Mouse (Mus musculus) macrophage (primary cell): ENCODE measurements around the gene Bcl9l. TPM values are rescaled to one million over a fixed set of nuclear protein-coding genes. Genes with fewer than 3 reads are reported as not detected.
A peak's percentile ranks its signal among the peaks of the same experiment; 100 is the strongest.

Experiments
- H3K27ac ChIP-seq: fragments of 350-480 bp; formaldehyde crosslinking; 2 replicates; pipeline ENCODE4 v1.9.0; 2021
- H3K36me3 ChIP-seq: fragments of 350-480 bp; formaldehyde crosslinking; 2 replicates; pipeline ENCODE4 v1.9.0; 2021; ENCODE audit errors: inconsistent target
- H3K4me3 ChIP-seq: fragments of 350-480 bp; formaldehyde crosslinking; 2 replicates; pipeline ENCODE4 v1.9.0; 2021; ENCODE audit errors: inconsistent target
- H3K79me2 ChIP-seq: fragments of 350-480 bp; formaldehyde crosslinking; 2 replicates; pipeline ENCODE4 v1.9.0; 2021; ENCODE audit errors: inconsistent target
- WGBS: methylation state at CpG from one replicate; pipeline ENCODE4 v1.1.7; 2026; ENCODE audit warnings: inconsistent platforms; ENCODE audit not compliant: missing documents; 5-methylcytosine and 5-hydroxymethylcytosine counted together
- polyA plus RNA-seq: library from polyadenylated mRNA; stranded (reverse); fragments of 250-400 nt; gene quantifications from 3 replicates; pipeline ENCODE4 v1.2.4, GENCODE M21; 2018; ENCODE audit warnings: inconsistent platforms

Bcl9l gene
- polyA plus RNA-seq, 1 experiment from 2014 or later = 5.3 TPM

DNA sequence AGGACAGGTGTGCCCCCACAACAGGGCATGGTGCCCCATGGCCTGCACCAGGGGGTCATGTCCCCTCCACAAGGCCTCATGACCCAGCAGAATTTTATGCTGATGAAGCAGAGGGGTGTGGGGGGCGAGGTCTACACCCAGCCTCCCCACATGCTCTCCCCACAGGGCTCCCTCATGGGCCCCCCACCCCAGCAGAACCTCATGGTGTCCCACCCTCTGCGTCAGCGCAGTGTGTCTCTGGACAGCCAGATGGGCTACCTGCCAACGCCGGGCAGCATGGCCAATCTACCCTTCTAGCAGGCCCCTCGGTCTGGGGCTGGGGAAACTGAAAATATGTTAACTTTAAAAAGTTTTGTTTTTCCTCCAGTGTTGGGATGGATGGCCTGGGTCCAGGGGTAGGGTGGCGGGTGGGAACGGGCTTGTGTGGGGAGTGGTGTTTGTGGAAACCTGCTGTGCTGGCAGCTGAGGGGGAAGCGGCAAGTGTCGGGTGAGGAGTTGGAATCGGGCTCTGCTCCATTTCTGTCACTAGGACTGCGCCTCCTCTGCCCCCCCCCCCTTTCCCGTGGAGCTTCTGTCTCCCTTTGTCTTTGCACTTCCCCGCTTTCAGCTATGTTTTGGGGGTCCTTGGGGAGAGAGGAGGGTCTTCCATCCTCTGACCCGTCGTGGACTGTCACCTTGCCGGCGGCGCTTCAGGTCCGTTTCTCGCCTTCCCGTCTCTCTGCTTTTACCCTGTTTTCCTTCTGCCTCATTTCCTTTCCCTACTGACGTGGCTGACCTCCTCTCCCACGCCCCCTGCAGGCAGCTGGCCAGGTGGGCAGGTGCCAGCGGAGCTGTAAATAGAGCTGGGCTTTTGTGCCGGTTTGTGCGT lies 27.1 kb downstream of the Bcl9l start:
- Histone ChIP-seq H3K36me3 (peaks cover 10% of the 10 kb centered on the region; the same call in 1 of the 2 replicates), H3K4me3 (peak overlapping the region; percentile 18), H3K79me2 (no peaks in the 10 kb centered on the region), H3K27ac (no peak overlapping the region)
- 16% methylated on average over 27 of the region's 27 CpGs for WGBS

DNA sequence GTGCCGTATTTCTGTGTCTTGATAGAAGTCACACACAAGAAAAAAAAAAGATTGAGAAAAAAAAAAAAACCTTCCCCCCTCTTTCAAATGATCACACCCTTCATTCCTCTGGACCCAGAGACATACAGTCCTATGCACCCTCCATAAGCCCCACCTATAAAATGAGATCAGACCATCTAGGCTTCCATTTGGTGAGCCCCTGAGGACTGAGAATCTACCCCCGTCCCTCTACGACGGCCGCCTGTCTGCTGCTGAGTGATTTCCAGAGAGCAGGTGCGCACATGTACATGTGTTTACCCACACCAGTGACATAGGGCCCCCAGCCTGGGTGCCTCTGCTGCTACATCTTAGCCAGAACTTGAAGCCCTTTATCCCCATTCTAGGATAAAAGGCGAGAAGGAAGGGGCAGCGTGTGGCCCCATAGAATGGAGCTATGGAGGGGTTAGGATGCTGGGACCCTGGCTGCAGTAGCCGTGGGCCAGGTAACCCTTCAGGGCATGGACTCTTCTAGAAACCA lies 27.8 kb downstream of the Bcl9l start:
- 66% methylated on average over 9 of the region's 9 CpGs for WGBS
- Histone ChIP-seq H3K4me3 (no peak overlapping the region), H3K79me2 (no peaks in the 10 kb centered on the region)

GRCm38 (mm10) chr9:44510872-44511601 lies 28.4 kb downstream of the Bcl9l start:
- no peak overlapping the region for H3K4me3 ChIP-seq
- no peak overlapping the region for H3K27ac ChIP-seq
- H3K79me2 ChIP-seq = no peaks in the 10 kb centered on the region
- 83% methylated on average over 5 of the region's 5 CpGs for WGBS
- H3K36me3 ChIP-seq = peaks cover 9% of the 10 kb centered on the region; the same call in 1 of the 2 replicates

More for the DNA sequence above, 27.8 kb downstream of the Bcl9l start:
- Histone ChIP-seq H3K27ac (no peak overlapping the region), H3K36me3 (peaks cover 10% of the 10 kb centered on the region; the same call in 1 of the 2 replicates)

GRCm38 (mm10) chr9:44511935-44512716 lies 29.5 kb downstream of the Bcl9l start:
- H3K27ac ChIP-seq = peak overlapping the region; percentile 47
- no peaks in the 10 kb centered on the region for H3K36me3 ChIP-seq
- 17% methylated on average over 9 of the region's 9 CpGs for WGBS
- H3K4me3 ChIP-seq = no peak overlapping the region
- H3K79me2 ChIP-seq = no peaks in the 10 kb centered on the region

DNA sequence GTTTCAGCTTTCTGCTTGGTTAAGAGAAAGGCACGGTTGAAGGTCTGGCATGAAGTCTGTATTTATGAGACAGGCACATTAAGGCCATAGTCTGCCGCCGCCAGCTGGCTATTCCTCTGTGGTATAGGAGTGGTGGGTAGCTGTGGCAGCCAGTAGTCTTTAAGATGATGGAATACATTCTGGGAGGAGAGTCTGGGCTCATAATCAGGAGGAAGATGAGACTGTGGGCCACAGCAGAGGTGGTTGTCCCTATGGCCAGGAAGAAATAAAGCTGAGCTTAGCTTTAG lies 30.0 kb downstream of the Bcl9l start:
- H3K36me3 ChIP-seq = no peaks in the 10 kb centered on the region
- no peak overlapping the region for H3K4me3 ChIP-seq
- H3K79me2 ChIP-seq = no peaks in the 10 kb centered on the region
- 90% methylated on average over 3 of the region's 3 CpGs for WGBS
- peak overlapping the region; percentile 47 for H3K27ac ChIP-seq

DNA sequence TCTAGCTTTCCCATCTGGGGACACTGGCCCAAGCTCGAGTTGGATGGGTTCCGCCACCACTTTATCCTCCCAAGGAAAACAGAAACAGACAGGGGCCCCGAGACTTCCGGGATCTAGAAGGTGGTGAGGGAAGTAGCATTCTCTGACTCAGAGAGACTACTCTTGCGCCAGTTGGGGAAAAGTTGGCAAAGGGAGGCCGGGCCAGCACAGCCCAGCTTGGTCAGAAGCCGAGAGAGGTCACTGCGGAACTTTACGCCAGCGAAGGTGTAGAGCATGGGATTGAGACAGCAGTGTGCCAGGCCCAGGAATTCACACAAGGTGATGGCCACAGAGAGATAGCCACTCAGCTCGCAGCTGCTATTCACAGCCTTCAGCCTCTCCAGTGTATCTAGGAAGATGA lies 30.5 kb downstream of the Bcl9l start:
- Histone ChIP-seq H3K27ac (0 out of 2 replicates have a peak overlapping the region, but pooled peaks have one; percentile 47), H3K79me2 (no peaks in the 10 kb centered on the region), H3K4me3 (no peak overlapping the region), H3K36me3 (no peaks in the 10 kb centered on the region)
- WGBS = 77% methylated on average over 11 of the region's 11 CpGs

DNA sequence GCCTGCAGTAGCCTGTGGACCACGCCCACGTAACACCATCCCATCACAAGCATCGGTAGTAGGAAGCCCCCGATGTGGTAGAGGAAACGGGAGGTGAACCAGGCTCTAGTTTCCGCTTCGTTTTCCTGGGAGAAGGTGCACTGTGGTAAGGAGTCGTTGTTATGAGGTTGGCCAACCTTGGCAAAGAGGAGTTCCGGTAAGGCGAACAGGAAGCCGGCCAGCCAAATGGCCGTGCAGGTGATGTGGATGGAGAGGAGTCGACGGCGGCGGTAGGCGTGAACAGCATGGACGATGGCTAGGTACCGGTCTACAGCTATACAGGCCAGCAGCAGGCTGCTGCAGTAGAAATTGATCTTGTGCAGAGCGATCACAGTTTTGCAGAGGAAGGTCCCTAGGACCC lies 31.0 kb downstream of the Bcl9l start:
- no peak overlapping the region for H3K27ac ChIP-seq
- H3K4me3 ChIP-seq = no peak overlapping the region
- no peaks in the 10 kb centered on the region for H3K36me3 ChIP-seq
- WGBS = 92% methylated on average over 20 of the region's 20 CpGs
- H3K79me2 ChIP-seq = no peaks in the 10 kb centered on the region

DNA sequence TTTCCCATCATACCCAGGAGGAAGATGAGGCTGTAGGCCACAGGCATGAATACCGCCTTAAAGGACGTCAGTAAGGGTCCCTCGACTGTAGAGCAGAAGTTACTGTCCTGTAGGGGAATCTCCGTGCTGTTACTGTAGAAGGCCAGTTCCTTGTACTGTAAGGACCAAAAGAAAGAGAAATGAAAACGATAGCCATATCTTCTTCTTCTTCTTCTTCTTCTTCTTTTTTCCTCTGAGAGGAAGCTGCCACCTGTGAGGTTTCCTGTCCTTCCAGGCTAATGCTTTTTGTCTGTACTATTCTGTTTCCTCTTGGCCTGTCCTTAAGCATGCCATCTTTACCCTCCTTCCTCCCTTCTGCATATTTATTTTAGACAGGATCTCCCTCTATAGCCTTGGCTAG lies 31.5 kb downstream of the Bcl9l start:
- Histone ChIP-seq H3K36me3 (no peaks in the 10 kb centered on the region), H3K79me2 (no peaks in the 10 kb centered on the region), H3K4me3 (no peak overlapping the region), H3K27ac (peak overlapping the region; percentile 90)
- 65% methylated on average over 5 of the region's 5 CpGs for WGBS

- H3K79me2 ChIP-seq = no peaks in the 10 kb centered on the region
- H3K27ac ChIP-seq = peak overlapping the region; percentile 90
- H3K4me3 ChIP-seq = no peak overlapping the region
- no peaks in the 10 kb centered on the region for H3K36me3 ChIP-seq
- WGBS = 2% methylated on average over 12 of the region's 12 CpGs
These were observed 32.6 kb downstream of the Bcl9l start for GRCm38 (mm10) chr9:44515131-44515751.

- WGBS = 66% methylated on average over 5 of the region's 5 CpGs
- no peak overlapping the region for H3K4me3 ChIP-seq
- peak overlapping the region; percentile 90 for H3K27ac ChIP-seq
- H3K79me2 ChIP-seq = no peaks in the 10 kb centered on the region
- H3K36me3 ChIP-seq = no peaks in the 10 kb centered on the region
These were observed 33.3 kb downstream of the Bcl9l start for GRCm38 (mm10) chr9:44515891-44516290.

DNA sequence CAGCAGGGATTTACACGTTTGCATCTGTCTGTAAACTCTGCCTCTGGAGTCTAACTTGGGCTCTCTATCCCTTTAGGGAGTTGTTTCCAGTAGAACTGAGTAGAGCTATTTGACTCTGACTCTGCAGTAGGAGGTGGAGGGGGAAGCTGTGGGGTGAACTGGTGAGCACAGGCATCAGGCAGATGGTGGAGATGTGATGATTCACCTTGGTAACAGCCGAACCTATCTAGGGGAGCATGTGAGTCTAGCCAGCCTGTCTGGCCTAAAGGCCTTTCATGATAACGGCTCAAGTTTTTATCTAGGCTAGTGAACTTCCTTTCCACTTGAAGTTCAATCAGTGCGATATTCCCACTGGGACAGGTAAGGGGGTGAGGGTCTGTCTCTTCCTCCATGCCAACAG lies 34.7 kb downstream of the Bcl9l start:
- H3K4me3 ChIP-seq = no peak overlapping the region
- H3K27ac ChIP-seq = no peak overlapping the region
- 83% methylated on average over 4 of the region's 4 CpGs for WGBS
- H3K79me2 ChIP-seq = no peaks in the 10 kb centered on the region
- no peaks in the 10 kb centered on the region for H3K36me3 ChIP-seq

GRCm38 (mm10) chr9:44518068-44518467 lies 35.4 kb downstream of the Bcl9l start:
- WGBS = 89% methylated on average over 7 of the region's 7 CpGs
- H3K36me3 ChIP-seq = no peaks in the 10 kb centered on the region
- no peak overlapping the region for H3K4me3 ChIP-seq
- no peak overlapping the region for H3K27ac ChIP-seq
- H3K79me2 ChIP-seq = no peaks in the 10 kb centered on the region

- H3K79me2 ChIP-seq = no peaks in the 10 kb centered on the region
- H3K36me3 ChIP-seq = no peaks in the 10 kb centered on the region
- H3K27ac ChIP-seq = no peak overlapping the region
- H3K4me3 ChIP-seq = no peak overlapping the region
- 15% methylated on average over 10 of the region's 10 CpGs for WGBS
These were observed 39.3 kb downstream of the Bcl9l start for GRCm38 (mm10) chr9:44521927-44522326.

- WGBS = 97% methylated on average over 5 of the region's 5 CpGs
- no peaks in the 10 kb centered on the region for H3K79me2 ChIP-seq
- H3K36me3 ChIP-seq = no peaks in the 10 kb centered on the region
- no peak overlapping the region for H3K27ac ChIP-seq
- H3K4me3 ChIP-seq = no peak overlapping the region
These were observed 41.1 kb downstream of the Bcl9l start for GRCm38 (mm10) chr9:44523686-44524085.
